Mouse (Mus musculus): Measurements from ENCODE around the gene Cdh4. TPM values are rescaled to one million over a fixed set of nuclear protein-coding genes. Genes with fewer than 3 reads are reported as not detected.

The Cdh4 gene
- polyA plus RNA-seq, 1 experiment from 2014 or later: 0.61 TPM

DNA sequence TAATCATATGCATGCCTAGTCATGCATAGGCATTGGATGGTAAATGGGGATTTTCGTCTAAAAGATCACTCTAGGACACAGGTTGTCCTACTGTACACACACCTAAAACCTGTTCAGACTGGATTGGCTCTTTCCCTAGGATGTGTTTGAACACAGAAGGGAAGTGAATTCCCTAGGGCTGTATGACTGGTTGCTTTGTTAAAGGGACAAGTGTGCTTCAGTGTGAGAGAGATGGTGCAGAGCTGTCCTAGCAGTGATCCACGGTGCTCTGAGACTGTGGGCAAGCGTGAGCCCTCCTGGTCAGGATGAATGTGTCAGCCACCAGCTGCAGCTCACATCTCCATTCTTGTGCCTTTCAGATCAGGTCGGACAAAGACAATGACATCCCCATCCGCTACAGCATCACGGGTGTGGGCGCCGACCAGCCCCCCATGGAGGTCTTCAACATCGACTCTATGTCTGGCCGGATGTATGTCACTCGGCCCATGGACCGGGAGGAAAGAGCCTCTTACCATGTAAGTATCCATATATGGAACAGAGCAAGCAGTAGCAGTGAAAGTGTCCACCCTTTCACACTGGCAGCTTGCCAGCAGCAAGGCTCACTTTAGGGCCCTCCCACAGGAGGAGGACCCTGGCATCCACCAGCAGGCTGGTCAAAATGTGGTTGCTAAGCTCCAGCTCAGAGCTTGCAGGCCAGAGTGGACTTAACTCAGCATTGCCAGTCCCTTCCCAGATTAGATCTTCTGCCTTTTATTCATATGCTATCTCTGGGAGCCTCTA, 400.6 kb downstream of the Cdh4 start:
- no peak overlapping the region for H3K4me3 ChIP-seq (ENCODE audit: low read depth, low read length)
- H3K36me3 ChIP-seq (replicated peaks; ENCODE audit: insufficient read depth, low read length): no peaks in the 10 kb centered on the region
- no peak overlapping the region for H3K4me2 ChIP-seq (ENCODE audit: low read depth, low read length)
- no peak for ATAC-seq
- H3K4me1 ChIP-seq (ENCODE audit: insufficient read depth): no peaks in the 10 kb centered on the region
- H3K9me3 ChIP-seq (ENCODE audit: low read length): no peaks in the 10 kb centered on the region
- no peak for DNase-seq
- H3K27ac ChIP-seq (ENCODE audit: low read depth): no peak overlapping the region
- H3K9ac ChIP-seq (replicated peaks): no peak overlapping the region
- no peak for TF ChIP-seq CTCF (IDR thresholded peaks at IDR 0.05; ENCODE audit: low read depth)
- no peak for TF ChIP-seq EP300 (IDR thresholded peaks at IDR 0.05; ENCODE audit: low read depth)
- WGBS (ENCODE audit: insufficient replicate concordance): 81% methylated on average over 12 of the region's 12 CpGs
- H3K27me3 ChIP-seq (ENCODE audit: insufficient read depth, low read length): no peaks in the 10 kb centered on the region

DNA sequence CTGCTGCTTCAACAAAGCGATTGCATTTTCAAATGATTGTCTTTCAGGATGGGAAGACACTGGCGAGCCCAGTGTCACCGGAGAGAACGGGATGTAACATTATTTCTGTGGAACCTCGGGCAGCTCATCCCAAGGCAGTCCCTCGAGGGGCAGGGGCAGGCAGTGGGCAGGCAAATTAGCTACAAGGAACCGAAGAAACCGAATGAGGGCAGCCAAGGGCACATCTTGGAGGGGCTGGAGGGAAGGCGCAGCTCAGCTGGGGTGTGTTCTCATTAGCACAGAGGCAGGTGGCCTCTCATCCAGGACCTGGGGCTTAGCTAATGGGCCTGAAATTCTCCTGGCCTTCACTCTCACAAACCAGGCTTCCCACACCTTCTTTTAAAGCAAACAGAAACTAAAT, 407.5 kb downstream of the Cdh4 start:
- Histone ChIP-seq H3K27ac (ENCODE audit: low read depth) (no peak overlapping the region), H3K9me3 (ENCODE audit: low read length) (no peaks in the 10 kb centered on the region), H3K27me3 (ENCODE audit: insufficient read depth, low read length) (no peaks in the 10 kb centered on the region), H3K4me2 (ENCODE audit: low read depth, low read length) (no peak overlapping the region), H3K36me3 (replicated peaks; ENCODE audit: insufficient read depth, low read length) (no peaks in the 10 kb centered on the region), H3K4me3 (ENCODE audit: low read depth, low read length) (no peak overlapping the region), H3K9ac (replicated peaks) (no peak overlapping the region), H3K4me1 (ENCODE audit: insufficient read depth) (no peaks in the 10 kb centered on the region)
- ATAC-seq (no peak), DNase-seq (no peak)
- 51% methylated on average over 9 of the region's 9 CpGs for WGBS (ENCODE audit: insufficient replicate concordance)
- no peak for TF ChIP-seq CTCF (IDR thresholded peaks at IDR 0.05; ENCODE audit: low read depth)
- no peak for TF ChIP-seq EP300 (IDR thresholded peaks at IDR 0.05; ENCODE audit: low read depth)

DNA sequence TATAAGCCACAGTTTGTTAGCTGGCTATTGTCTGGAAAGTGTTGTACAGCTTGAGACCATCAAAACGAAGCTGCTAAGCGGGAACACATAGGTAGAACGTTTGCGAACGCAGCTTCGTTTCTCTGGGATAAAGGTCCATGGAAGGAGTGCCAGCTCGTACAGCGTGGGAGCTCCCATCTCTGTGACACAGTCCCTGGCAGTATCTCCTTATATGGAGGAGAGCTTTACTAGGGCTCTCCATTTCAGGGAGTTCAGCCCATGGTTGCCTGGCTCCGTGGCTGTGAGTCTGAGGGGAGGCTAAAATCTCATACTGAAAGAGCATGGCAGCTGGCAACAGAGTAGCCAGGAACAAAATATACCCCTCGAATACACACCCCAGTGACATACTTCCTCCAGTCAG, 409.9 kb downstream of the Cdh4 start:
- ATAC-seq: no peak
- Histone ChIP-seq H3K4me1 (ENCODE audit: insufficient read depth) (no peaks in the 10 kb centered on the region), H3K9ac (replicated peaks) (no peak overlapping the region), H3K27ac (ENCODE audit: low read depth) (no peak overlapping the region), H3K9me3 (ENCODE audit: low read length) (no peaks in the 10 kb centered on the region), H3K36me3 (replicated peaks; ENCODE audit: insufficient read depth, low read length) (no peaks in the 10 kb centered on the region), H3K27me3 (ENCODE audit: insufficient read depth, low read length) (no peaks in the 10 kb centered on the region), H3K4me2 (ENCODE audit: low read depth, low read length) (no peak overlapping the region), H3K4me3 (ENCODE audit: low read depth, low read length) (no peak overlapping the region)
- 76% methylated on average over 10 of the region's 10 CpGs for WGBS (ENCODE audit: insufficient replicate concordance)
- TF ChIP-seq CTCF (IDR thresholded peaks at IDR 0.05; ENCODE audit: low read depth) (no peak), EP300 (IDR thresholded peaks at IDR 0.05; ENCODE audit: low read depth) (no peak)
- DNase-seq: no peak

DNA sequence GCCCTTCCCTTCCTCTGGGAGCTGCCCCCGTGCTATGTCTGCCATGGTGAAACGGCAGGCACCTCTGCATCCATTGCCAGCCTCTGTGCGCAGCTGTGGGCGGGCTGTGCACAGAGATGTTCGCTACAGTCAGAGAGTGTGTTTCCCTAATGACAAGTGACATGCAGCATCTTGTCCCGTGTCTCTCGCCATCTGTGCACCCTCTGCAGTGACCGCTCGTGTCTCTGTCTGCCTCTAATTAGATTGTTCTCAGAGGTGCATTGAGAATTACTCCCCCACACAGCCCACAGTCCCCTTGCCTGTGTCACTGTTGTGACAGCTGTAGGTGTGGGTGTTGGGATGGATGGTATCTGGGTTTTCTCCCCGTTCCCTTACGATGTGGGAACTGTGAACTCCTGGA, 410.6 kb downstream of the Cdh4 start:
- H3K27me3 ChIP-seq (ENCODE audit: insufficient read depth, low read length): no peaks in the 10 kb centered on the region
- H3K9me3 ChIP-seq (ENCODE audit: low read length): no peaks in the 10 kb centered on the region
- no peak overlapping the region for H3K4me3 ChIP-seq (ENCODE audit: low read depth, low read length)
- TF ChIP-seq EP300 (IDR thresholded peaks at IDR 0.05; ENCODE audit: low read depth) (no peak), CTCF (IDR thresholded peaks at IDR 0.05; ENCODE audit: low read depth) (no peak)
- H3K27ac ChIP-seq (ENCODE audit: low read depth): no peak overlapping the region
- 76% methylated on average over 11 of the region's 11 CpGs for WGBS (ENCODE audit: insufficient replicate concordance)
- no peak for DNase-seq
- ATAC-seq: no peak
- no peaks in the 10 kb centered on the region for H3K4me1 ChIP-seq (ENCODE audit: insufficient read depth)
- no peak overlapping the region for H3K4me2 ChIP-seq (ENCODE audit: low read depth, low read length)
- no peaks in the 10 kb centered on the region for H3K36me3 ChIP-seq (replicated peaks; ENCODE audit: insufficient read depth, low read length)
- no peak overlapping the region for H3K9ac ChIP-seq (replicated peaks)

DNA sequence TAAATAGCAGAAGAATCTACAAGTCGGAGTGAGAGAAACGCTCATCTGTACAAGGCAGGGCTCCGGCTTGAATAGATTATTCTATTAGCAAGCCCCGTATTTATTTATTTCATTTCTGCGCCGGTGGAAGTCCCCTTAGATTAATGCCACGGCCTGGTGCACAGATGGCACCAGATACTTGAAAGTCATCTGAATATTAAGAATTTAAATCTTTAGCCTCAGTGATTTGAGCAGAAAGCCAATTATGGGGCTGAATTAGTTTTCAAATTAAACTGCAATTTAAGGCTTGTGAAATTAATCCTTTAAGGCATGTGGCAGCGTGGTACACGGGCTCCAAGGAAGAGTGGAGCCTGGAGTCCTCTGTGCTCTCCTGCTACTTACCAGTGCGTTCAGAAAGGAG, 411.7 kb downstream of the Cdh4 start:
- H3K27me3 ChIP-seq (ENCODE audit: insufficient read depth, low read length): no peaks in the 10 kb centered on the region
- 79% methylated on average over 10 of the region's 10 CpGs for WGBS (ENCODE audit: insufficient replicate concordance)
- H3K9me3 ChIP-seq (ENCODE audit: low read length): no peaks in the 10 kb centered on the region
- no peaks in the 10 kb centered on the region for H3K4me1 ChIP-seq (ENCODE audit: insufficient read depth)
- TF ChIP-seq CTCF (IDR thresholded peaks at IDR 0.05; ENCODE audit: low read depth) (no peak), EP300 (IDR thresholded peaks at IDR 0.05; ENCODE audit: low read depth) (no peak)
- no peak overlapping the region for H3K4me3 ChIP-seq (ENCODE audit: low read depth, low read length)
- no peak overlapping the region for H3K27ac ChIP-seq (ENCODE audit: low read depth)
- ATAC-seq (no peak), DNase-seq (no peak)
- H3K9ac ChIP-seq (replicated peaks): no peak overlapping the region
- no peak overlapping the region for H3K4me2 ChIP-seq (ENCODE audit: low read depth, low read length)
- no peaks in the 10 kb centered on the region for H3K36me3 ChIP-seq (replicated peaks; ENCODE audit: insufficient read depth, low read length)

DNA sequence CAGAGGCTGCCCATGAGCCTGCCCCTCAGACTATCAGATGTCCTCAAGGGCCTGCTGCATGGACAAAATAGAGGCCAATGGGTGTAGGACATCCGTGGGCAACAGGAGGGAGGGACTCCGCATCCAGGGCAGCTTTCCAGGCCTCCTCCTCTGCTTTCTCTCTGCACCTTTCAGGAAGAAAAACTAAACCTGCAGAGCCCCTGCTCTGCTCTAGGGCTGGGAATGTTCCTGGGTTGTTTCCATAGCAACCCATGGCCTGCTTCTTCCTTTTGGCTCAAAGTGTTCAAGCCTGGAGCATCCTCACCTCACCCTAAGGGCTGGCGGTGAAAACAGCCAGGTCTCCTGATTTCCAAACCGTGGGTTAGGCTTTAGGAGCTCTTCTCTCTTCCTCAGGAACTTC, 414.9 kb downstream of the Cdh4 start:
- Histone ChIP-seq H3K9me3 (ENCODE audit: low read length) (no peaks in the 10 kb centered on the region), H3K9ac (replicated peaks) (no peak overlapping the region), H3K4me1 (ENCODE audit: insufficient read depth) (no peaks in the 10 kb centered on the region), H3K36me3 (replicated peaks; ENCODE audit: insufficient read depth, low read length) (no peaks in the 10 kb centered on the region), H3K27me3 (ENCODE audit: insufficient read depth, low read length) (no peaks in the 10 kb centered on the region), H3K27ac (ENCODE audit: low read depth) (no peak overlapping the region), H3K4me2 (ENCODE audit: low read depth, low read length) (no peak overlapping the region), H3K4me3 (ENCODE audit: low read depth, low read length) (no peak overlapping the region)
- ATAC-seq (no peak), DNase-seq (no peak)
- TF ChIP-seq CTCF (IDR thresholded peaks at IDR 0.05; ENCODE audit: low read depth) (no peak), EP300 (IDR thresholded peaks at IDR 0.05; ENCODE audit: low read depth) (no peak)
- WGBS (ENCODE audit: insufficient replicate concordance): 47% methylated on average over 4 of the region's 4 CpGs
